Mouse (Mus musculus): ENCODE measurements around the gene Rftn2.
A peak's percentile ranks its signal among the peaks of the same experiment; 100 is the strongest.

Gene Rftn2

GRCm38 (mm10) chr1:55171361-55172325 is 54.9 kb downstream of the Rftn2 start:
- DNase-seq (ENCODE audit: low read depth, low spot score): peak; percentile 26

GRCm38 (mm10) chr1:55168591-55168990 is 58.0 kb downstream of the Rftn2 start:
- no peak for DNase-seq (ENCODE audit: low read depth, low spot score)

DNA sequence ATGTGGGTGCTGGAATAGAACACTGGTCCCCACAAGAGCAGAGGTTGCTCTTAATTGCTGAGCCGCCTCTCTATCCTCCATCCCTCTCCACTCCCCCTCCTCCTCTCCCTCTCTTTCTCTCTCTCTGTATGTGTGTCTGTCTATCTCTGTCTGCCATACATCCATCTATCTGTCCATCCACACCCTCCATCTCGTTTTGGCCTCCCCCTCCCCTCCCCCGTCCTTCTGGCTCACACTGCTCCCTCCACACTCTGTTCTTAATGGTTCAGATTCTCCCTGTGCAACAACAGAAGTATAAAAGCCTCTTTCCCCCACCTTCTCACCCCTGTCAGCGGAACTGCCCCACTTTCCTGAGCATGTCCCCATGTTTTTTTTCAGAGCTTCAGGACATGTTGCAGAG is 59.0 kb downstream of the Rftn2 start:
- DNase-seq (ENCODE audit: low read depth, low spot score): no peak

DNA sequence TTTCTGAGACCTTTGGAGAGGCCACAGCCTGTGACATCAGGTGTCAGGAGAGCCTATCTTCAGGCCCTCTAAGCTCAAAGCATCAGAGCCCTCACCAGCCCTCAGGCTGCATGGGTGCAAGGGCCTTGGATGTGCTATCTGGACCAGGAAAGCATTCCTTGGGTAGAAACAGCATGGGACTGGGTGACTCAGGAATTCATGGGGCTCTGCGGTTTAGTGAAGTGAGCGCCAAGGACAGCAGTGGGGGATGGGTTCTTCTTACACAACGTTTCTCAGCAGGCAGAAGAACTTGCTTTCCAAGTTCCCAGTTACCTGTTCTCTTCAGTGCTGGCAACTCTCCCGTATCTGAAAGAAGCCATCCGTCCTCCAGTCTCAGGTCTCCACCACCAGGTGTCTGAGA is 62.6 kb downstream of the Rftn2 start:
- DNase-seq (ENCODE audit: low read depth, low spot score): peak; percentile 24

DNA sequence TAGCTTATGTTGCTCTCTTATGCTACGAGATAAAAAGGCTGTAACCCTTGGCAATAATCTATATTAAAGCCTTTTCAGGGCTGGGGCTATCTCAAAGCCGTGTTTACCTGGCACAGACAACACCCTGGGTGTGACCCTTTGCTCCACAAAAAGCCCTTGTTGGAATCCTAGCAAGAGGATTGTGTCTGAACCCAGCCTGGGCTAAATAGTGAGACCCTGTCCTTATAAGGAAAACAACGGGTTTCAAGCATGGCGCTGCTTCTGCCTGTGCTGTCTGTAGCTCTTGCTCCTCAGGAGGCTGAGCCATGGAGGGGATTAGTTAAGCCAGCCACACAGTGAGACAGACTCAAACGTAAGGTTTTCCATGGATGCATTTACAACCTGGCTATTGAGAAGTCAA is 63.8 kb downstream of the Rftn2 start:
- no peak for DNase-seq (ENCODE audit: low read depth, low spot score)

GRCm38 (mm10) chr1:55161895-55162294 is 64.7 kb downstream of the Rftn2 start:
- DNase-seq (ENCODE audit: low read depth, low spot score): peak; percentile 47

DNA sequence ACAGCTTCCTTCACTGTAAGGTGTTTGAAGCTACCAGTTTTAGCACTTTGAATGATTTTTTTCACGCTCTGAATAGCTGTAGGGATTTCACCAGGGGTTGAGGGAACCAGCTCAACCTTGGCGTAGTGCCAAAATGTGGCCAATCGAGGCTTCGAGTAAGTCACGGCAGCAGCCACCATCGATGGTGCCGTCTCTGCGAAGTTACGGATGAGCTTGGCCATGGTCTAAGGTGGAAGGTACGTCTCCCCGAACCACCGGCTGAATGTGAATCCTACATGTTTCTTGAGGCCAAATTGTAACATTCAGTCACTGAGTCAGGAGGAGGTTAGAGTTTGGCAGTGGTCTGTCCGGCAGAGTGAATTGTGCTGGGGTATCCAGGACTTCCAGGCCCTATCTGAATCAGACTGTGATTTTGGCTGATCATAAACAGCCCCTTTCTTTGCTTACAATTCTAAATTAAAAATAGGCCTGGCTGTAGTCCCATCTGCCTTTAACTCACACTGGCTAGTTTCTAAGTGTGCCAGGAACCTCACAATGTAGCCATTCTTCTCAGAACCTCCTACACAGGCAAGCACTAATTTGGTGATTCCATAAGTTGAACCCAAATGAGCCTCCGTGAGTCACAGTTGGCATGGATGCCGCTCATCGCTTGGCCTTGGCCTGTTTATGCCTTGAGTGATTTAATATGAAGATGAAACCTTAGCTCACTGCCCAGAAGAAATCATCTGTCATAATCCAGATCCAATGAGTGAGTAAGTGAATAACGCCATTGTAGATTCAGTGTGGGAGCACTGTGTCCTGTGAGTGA is 65.5 kb downstream of the Rftn2 start:
- DNase-seq (ENCODE audit: low read depth, low spot score): peak; percentile 92

GRCm38 (mm10) chr1:55160218-55160617 is 66.4 kb downstream of the Rftn2 start:
- no peak for DNase-seq (ENCODE audit: low read depth, low spot score)

DNA sequence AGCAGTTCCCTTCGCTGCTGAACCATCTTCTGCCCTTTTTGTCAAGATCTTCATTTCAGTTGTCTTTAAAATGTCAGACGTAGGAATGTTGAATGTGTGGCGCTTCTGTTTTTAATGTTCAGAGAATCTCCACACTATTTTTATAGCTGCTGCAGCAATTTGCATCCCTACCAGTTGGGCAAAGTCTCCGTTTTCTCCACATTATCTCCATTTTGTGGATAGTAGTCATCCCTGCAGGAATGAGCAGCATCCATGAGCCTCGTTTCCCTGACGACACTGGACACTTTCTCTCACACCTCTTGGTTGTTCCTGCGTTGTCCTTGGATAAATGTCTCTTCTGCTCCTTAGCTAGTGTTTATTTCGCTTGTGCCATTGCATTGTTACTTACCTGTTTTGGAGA is 67.8 kb downstream of the Rftn2 start:
- peak; percentile 53 for DNase-seq (ENCODE audit: low read depth, low spot score)

GRCm38 (mm10) chr1:55158211-55158610 is 68.4 kb downstream of the Rftn2 start:
- DNase-seq (ENCODE audit: low read depth, low spot score): peak; percentile 74

DNA sequence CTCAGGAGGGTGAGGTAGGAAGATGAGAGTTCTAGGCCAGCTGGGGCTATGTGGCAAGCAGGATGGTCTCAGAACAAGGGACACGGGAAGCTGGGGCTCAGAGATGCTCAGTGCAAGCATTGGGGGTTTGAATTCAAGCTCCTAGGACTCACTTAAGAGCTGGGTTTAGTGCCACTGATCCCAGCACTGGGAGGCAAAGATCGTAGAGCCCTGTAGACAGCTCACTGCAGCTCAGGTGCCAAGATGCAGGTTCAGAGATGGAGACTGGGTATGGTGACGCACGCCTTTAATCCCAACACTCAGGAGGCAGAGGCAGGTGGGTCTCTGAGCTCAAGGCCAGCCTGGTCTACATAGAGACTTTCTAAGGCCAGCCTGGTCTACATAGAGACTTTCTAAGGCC is 69.3 kb downstream of the Rftn2 start:
- no peak for DNase-seq (ENCODE audit: low read depth, low spot score)

GRCm38 (mm10) chr1:55145556-55145955 is 81.0 kb downstream of the Rftn2 start:
- peak; percentile 68 for DNase-seq (ENCODE audit: low read depth, low spot score)

DNA sequence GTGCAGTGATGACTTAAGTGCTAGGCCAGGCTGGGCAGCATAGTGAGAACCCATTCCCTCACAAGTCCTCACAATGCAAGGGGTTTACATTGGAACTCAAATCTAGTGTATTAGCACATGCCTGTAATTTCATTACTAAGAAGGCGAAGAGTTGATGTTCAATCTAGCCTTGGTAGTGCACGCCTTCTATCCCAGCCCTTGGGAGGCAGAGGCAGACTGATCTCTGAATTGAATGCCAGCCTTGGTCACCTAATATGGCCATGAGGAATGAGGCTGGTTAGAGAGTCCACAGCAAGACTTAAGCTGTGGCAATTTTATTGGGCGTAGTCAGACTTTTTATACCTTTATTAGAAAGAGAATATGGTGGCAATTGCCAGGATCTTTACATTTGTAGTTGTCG is 82.2 kb downstream of the Rftn2 start:
- DNase-seq (ENCODE audit: low read depth, low spot score): no peak

DNA sequence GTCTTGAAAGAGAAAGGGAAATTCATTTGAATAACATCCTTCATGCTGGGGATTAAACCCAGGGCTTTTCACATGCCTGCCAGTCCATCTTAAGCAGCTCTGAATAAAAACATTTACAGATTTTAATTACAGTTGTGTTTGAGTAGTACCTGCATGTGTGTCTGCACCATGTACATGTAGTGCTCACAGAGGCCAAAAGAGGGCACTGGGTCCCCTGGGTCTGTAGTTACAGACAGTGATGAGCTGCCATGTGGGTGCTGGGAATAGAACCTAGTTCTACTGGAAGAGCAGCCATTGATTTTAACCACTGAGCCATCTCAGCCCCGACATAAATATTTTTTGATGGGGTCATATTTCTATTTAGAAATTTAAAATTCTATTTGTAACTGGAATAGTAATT is 90.7 kb downstream of the Rftn2 start:
- DNase-seq (ENCODE audit: low read depth, low spot score): no peak

DNA sequence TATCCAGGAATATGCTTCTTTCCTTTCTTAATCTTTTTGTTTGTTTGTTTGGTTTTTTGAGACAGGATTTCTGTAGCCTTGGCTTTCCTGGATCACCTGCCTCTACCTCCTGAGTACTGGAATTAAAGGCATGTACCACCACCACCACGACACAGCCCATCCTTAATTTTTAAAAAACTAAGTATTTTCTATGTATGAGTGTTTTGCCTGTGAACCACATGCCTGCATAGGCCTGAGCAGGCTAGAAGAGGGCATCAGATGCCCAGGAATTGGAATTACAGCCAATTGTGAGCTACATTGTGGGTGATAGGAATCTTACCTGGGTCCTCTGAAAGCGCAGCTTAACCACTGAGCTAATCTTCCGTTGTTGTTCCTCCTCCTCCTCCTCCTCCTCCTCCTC is 92.3 kb downstream of the Rftn2 start:
- DNase-seq (ENCODE audit: low read depth, low spot score): no peak

- no peak for DNase-seq (ENCODE audit: low read depth, low spot score)
Observed at GRCm38 (mm10) chr1:55133173-55133572, 93.4 kb downstream of the Rftn2 start.

DNA sequence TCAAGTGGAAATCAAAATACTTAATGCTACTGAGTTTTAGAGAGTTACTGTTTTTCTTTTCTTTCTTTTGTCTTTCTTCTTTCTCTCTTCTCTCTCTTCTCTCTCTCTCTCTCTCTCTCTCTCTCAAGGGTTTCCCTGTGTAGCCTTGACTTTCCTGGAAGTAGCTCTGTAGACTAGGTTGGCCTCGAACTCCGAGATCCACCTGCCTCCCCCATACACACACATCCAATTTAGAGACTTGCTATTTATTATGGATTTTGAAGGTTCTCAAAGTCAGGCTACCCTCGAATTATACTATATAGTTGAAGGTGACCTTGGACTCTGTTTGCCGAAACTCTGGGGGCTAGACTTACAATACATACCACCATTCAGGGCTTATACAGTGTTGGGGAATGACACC is 94.3 kb downstream of the Rftn2 start:
- DNase-seq (ENCODE audit: low read depth, low spot score): no peak

DNA sequence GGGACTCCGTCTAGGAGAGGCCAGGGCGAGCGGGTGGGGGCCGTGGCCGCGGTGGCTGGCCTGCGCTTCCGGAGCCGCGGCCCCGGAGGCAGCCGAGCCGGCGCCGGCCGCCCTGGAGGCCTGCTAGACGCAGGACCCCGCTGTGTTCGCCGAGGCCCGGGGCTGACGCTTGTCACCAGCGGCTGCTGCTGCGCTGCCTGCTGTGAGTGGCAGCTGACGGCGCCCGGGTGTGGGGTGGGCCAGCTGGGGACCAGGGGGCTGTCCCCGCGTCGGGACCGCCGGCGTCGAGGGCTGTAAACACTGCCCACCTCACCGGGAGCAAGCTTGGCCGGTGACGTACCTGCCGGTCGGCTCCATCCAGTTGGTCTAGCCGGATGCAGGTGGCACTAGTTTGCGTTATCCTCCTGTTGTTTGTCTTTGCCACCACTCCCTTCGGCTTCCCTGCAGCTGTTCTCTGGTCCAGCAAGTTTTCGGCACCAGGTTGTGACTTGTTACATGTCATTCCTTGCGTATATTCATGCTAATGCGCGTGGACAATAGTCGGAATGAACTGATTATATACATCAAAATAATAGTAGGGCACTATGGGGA is 95.1 kb downstream of the Rftn2 start:
- peak; percentile 53 for DNase-seq (ENCODE audit: low read depth, low spot score)

- DNase-seq (ENCODE audit: low read depth, low spot score): peak; percentile 98
Observed at GRCm38 (mm10) chr1:55130943-55131401, 95.6 kb downstream of the Rftn2 start, which contains the start of gene Mob4. Mob4 (plus strand) TSS chr1:55131231.

DNA sequence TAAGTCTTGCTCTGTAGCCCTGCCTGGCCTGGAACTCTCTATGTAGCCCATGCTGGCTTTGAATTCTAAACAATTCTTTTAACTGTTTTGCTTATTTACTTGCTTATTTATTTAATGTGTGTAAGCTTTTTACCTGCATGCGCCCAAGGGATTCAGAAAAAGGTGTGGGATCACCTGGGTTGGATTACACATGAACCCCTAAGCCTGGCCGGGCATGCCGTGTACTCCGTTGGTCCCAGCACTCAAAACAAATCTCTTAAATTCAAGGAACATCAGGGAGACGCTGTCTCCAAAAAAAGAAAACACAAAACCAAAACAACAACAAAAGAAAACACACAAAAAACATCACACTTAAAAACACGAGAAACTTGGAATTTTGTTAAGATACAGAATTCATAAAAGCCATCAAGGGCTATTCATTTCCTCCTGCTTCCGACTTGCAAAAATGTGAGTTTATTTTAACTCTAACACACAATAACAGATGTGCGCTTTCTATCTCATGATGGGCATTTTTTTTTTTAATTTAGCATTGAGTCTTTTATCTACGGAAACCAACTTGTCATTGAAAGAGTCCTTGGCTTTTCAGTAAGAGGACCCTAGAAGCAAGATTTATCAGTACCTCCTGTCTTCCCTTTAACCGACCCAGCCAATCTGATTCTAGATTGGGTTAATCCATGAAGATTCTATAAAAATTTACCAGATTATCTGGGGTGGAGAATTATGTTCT is 96.2 kb downstream of the Rftn2 start:
- peak; percentile 8 for DNase-seq (ENCODE audit: low read depth, low spot score)

GRCm38 (mm10) chr1:55129716-55130115 is 96.9 kb downstream of the Rftn2 start:
- DNase-seq (ENCODE audit: low read depth, low spot score): no peak
